In genomic region chr13:94941230-94941629, GRCm38 (mm10) we compare ENCODE assay signal across 9 mouse cellular contexts. TPM values are rescaled to one million over a fixed set of nuclear protein-coding genes. Genes with fewer than 3 reads are reported as not detected.
DNase-seq lines count a peak whose midpoint lies in the region; TF ChIP-seq lines count a peak whose summit lies in the region.
"Had no signal": no experiment of that assay in that cellular context is flagged by ENCODE, and none has a peak within 500 bp of the region (broad histone marks: within the 10 kb centered on the region; RNA-seq: fewer than 3 reads in every experiment).

No protein-coding gene starts in this region.

- TF ChIP-seq POLR2A in bone marrow, adult 2 months (IDR thresholded peaks at IDR 0.05; ENCODE audit: borderline replicate concordance, control insufficient read depth, low read depth, low read length), result no peak

- WGBS in bone marrow, adult 2 months, result 14% methylated on average over 4 of the region's 4 CpGs

- intact Hi-C loops in left cerebral cortex, postnatal 4 days (cut with DNase I), result no loop called here

- H3K4me1 ChIP-seq in bone marrow, adult 2 months (ENCODE audit: control insufficient read depth, insufficient read depth, low read length), result no peaks in the 10 kb centered on the region
- H3K4me1 ChIP-seq: heart, embryonic 15.5 days had no signal

- H3K27ac ChIP-seq in bone marrow, adult 2 months (ENCODE audit: control insufficient read depth, insufficient read depth, low read depth, low read length, poor library complexity), result no peak overlapping the region
- H3K27ac ChIP-seq: heart, embryonic 15.5 days had no signal

- no peak overlapping the region for H3K4me3 ChIP-seq in bone marrow, adult 2 months (replicated peaks; ENCODE audit: control insufficient read depth, low read depth, low read length)
- H3K4me3 ChIP-seq: heart, embryonic 15.5 days had no signal

- peak; percentile 81 for DNase-seq in testis, postnatal 10 days (ENCODE audit: low spot score)
- DNase-seq in testis, postnatal 14 days (ENCODE audit: low spot score), result no peak
- DNase-seq in fat pad, adult 2 months (ENCODE audit: extremely low read depth, low read depth, low spot score), result peak; percentile 0
- DNase-seq in induced T-regulatory cell, adult 2 months (ENCODE audit: low read depth), result peak; percentile 65
- peak; percentile 66 for DNase-seq in left cerebral cortex, postnatal 4 days
- peak; percentile 38 for DNase-seq in ovary, postnatal 10 days (ENCODE audit: low spot score)
- no peak for DNase-seq in T-cell, adult 2 months (ENCODE audit: low spot score)

- peak; percentile 15; the same call in 1 of the 2 replicates for TF ChIP-seq CTCF in bone marrow, adult 2 months (IDR thresholded peaks at IDR 0.05; ENCODE audit: control insufficient read depth, insufficient read depth, low read length)

RNA-seq across cellular contexts. Expression of gene Wdr41, which starts 34.9 kb away (rescaled TPM):
- polyA plus RNA-seq in bone marrow, adult 2 months (2011; ENCODE audit: insufficient read depth, insufficient read length, low replicate concordance, missing spikeins), result 4.7 and 9.2 TPM in 2 replicates
- total RNA-seq in left cerebral cortex, postnatal 4 days (2021), result 10 to 100 TPM; 24.8 to 28.1 TPM

Comparison
In these comparisons a context has a peak if more than half of its experiments do, and no peak if none do; other contexts are left out.
1. DNase-seq: peak in testis, postnatal 10 days (single experiment), fat pad, adult 2 months (single experiment), induced T-regulatory cell, adult 2 months (single experiment), left cerebral cortex, postnatal 4 days (single experiment) and ovary, postnatal 10 days (single experiment); none in testis, postnatal 14 days (single experiment) and T-cell, adult 2 months (single experiment).